Mouse (Mus musculus) MN1 (cell line): ENCODE results near the gene Gatad1.
"Not testable (repeated sequence)": the region's sequence is repeated elsewhere in the genome, so short reads cannot be mapped to it uniquely, and the experiment has no call there.

Source experiments
- DNase-seq: peaks from one replicate; pipeline ENCODE4 v3.0.0-alpha.2; 2016; ENCODE audit warnings: low spot score

Gene Gatad1

DNA sequence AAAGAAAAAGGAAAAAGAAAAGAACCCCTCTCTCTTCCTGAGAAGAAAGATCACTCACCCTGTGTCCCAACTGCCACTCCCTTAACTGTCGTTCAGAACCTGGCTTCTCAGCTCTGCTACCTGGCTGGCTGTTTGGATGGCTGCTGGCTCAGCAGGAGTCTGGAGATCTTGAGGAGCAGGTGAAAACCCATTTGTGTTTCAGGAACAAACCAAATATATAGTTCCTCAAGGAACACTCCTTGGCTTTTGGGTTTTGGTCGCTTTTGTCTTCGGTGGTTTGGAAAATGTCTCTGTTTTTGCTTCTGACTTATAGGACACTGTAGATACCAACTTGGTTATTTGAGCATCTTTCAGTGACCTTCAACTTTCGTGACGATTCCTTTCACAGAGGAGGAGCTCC, at the start of gene Gatad1:
Gatad1 (minus strand) TSS at position 101 of the 400 bp plus-strand sequence.
- DNase-seq = no peak

DNA sequence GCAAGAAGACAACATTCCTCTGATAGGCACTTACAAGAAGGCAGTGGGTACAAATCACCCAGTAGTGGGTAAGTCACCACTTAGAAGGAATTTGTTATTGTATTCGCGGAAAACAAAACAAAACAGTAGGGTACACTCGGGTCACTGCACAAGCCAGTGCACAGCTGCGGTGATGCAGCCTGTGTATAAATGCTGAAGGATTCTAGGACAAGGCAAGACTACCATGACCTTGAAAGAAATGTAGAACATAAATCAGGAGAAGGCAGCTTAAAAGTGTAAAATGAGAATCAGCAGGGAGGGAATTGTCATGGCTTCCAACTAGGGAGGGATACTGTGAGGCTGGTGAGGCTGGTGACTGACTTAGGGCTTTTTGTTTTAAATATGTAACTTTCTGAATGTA, 45.2 kb upstream of the Gatad1 start:
- no peak for DNase-seq

DNA sequence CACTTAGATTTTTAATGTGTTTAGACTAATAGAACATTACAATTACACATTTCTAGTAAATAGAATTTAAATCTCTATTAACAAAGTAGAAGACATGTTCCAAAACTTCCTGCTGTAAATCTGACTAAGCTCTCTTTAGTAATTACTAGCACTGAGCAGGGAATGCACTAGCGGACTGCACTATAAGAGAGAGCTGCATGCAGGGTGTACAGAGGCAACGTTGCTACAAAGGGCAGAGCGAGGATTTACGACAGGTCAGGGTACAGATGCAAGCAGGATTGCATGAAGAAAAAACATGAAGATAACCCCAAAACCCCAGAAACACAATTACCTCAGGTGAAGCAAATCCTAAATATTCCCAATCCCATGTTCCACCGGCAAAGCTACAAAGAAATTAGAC, 43.0 kb upstream of the Gatad1 start:
- DNase-seq = no peak

DNA sequence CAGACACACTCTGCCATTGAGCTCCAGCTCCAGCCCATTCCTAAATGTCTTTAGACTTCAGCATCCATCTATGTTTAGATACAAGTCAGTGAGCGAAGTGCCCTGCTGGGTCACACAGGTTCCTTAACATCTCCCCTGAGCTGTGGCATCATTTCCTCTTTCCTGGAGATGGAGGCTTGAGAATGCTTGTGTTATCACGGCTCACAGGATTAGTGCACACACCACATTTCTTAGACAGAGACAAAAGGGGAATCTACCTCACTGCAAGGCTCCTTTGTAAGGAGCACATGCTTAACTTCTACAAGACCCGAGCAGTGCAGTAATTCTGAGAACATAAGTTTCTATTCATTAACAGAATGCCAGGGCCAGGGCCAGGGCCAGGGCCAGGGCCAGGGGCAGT, 39.0 kb upstream of the Gatad1 start:
- no peak for DNase-seq

DNA sequence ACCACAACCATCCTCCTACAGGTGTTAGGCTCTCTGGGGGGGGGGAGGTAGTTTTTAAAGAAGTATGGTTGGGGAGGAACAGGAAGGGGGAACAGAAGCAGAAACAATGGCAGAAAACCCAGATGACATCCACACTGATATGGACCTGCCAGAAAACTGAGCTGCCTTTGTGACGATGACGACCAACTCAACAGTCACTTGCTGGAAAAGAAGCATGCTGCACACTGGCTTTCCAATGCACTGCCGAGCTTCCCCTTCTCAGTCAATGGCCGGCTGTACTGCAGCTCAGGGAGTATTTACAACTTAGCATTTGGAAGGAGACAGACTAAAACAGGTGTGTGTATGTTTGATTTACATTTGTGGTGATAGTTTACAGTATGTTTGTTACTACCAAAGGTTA, 38.2 kb upstream of the Gatad1 start:
- no peak for DNase-seq

DNA sequence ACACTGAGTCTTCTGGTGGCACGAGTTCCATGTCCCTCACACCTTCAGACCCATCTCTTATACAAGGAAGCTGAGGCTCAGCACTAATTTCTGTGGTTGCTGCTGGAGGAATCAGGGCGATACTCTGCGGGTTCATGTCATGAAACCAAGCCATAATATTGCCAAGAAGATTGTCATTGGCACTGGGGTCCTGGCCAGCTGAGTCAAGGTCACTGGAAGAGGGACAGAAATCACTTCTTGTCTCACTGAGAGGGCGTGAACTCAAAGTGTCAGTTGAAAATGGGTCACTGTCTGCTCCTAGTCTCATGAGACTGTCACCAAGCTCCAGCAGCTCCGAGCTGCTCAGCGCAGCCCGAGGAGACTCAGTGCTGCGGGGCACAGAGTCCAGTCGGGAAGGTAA, 36.0 kb upstream of the Gatad1 start:
- DNase-seq = no peak

DNA sequence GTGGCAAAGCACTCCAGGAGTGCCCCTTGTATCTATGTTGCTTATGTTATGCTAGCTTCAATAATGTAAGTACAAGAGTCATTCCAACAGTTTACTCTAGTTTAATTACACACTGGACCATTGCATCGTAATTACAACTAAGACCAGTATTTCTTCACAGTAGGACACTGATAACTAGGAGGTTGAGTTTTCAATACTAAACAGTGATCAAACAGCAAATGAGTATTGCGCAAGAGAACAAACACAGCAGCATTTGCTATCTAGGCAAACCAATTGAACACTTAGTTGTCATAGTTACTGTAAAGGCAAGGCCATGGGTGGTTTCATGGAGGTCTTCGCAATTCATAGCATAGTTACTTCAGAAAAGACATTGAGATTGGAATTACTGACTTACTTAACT, 34.3 kb upstream of the Gatad1 start:
- DNase-seq = no peak

DNA sequence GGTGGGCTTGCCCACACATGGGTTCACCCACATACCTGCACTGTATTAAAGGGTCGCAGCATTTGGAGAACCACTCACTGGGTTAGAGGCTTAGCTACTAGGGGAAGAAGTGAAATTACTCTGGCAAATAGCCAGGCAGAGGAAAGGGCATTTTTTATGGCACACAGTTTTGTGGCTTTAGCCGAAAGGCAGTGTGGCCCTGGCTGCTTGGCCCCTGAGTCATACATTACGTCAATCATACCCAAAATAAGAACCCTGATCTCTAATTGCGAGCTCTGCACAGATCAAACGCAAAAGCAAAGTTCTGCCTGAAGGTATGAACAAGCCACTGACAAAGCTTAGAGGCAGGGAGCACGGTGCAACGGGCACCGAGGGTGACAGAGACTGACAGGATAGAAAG, 31.3 kb upstream of the Gatad1 start:
- no peak for DNase-seq

DNA sequence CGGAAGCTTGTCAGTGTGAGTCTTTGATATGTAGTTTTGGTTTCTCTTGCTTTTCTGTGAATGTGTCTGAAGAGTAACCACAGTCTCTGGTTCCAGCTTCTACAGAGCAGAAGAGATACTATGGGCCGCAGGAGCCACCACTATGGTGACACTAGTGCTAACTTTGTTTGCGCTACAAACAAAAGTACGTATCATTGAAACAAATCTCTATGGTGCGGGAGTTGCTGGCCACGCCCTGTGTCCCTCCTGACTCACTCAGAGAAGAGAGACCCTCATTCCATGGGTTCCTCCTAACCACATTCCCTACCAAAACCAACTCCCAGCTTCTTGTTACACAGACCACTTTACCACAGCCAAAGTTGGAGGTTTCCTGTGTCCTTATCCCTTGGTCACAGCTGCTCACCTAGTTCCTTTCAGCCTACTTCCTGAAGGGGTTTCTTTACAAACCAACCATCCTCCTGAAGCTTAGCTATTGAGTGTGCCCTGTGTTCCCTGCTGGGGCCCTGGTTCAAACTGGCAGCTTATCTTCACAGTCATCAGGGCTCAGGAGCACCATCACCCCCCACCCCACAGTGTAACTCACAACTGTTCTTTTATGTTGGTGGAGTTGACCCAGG, 13.1 kb upstream of the Gatad1 start:
- DNase-seq = no peak

DNA sequence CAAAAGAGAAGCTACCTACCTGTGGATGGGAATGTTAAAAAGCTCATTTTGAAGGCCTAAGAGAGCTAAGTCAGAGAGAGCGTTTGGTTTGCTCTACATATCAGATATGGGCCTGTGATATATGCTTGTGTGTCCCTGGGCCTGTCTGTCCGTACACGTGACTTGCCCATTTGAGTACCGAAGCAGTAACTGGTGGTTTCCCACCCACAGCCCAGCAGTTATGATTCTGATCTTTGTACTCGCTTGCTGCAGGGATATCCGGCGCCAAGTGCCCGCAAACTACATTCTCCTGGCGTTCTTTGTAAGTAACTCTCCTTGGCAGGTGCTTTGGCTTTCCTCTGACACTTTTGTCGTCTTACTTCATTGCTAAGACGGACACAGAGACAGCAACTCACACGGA, 9.6 kb upstream of the Gatad1 start:
- DNase-seq = no peak

DNA sequence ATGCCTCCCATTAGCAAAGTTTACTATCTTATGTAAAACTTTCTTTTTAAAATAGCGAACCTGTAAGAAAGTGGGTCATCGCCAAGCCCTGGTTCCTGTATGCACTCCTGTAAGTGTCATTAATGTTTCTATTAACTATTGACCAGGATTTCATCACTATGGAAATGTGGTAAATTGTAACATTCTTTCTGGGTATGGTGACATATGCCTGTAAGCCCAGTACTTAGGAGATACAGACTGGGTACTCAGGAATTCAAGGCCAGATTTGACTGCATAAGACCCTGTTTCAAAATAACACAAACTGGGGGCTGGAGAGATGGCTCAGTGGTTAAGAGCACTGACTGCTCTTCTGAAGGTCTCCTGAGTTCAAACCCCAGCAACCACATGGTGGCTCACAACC, 8.2 kb upstream of the Gatad1 start:
- DNase-seq = no peak

DNA sequence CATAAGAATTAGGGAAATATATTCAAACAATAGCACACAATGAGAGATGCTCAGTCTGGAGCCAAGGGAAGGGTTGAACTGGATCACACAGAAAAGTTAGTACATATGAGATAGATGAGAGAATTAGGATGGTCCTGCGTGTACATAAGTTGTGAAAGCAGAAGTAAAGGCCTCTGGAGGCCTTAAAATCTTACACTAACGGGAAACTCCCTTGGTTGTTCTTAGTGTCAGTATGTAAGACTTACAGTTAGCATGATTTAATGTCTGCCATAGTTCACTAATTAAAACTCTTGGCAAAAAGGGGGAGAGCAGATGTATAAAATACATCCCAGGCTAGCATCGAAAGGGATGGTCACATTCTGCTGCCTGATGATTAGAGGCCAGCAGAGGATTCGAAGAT, 3.2 kb downstream of the Gatad1 start:
- no peak for DNase-seq

DNA sequence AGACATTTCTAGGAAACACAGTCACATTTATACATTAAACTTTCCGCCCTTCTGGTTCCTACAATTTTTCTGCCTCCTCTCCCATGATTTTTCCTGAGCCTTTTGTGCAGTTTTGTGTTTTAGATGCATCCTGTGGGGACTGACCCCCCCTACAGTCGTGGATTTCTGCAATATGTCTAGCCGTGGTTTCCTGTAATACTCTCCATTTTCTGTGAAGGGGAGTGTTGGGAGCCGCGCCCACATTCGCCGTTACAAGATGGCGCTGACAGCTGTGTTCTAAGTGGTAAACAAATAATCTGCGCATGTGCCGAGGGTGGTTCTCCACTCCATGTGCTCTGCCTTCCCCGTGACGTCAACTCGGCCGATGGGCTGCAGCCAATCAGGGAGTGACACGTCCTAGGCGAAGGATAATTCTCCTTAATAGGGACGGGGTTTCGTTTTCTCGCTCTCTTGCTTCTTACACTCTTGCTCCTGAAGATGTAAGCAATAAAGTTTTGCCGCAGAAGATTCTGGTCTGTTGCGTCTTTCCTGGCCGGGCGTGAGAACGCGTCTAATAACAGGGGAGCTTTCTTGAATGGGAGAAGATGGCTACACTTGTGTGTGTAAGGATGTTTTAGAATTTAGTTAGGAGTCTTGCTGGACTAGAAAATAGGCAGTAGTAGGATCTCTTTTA, 3.9 kb downstream of the Gatad1 start:
- not testable (repeated sequence) for DNase-seq

DNA sequence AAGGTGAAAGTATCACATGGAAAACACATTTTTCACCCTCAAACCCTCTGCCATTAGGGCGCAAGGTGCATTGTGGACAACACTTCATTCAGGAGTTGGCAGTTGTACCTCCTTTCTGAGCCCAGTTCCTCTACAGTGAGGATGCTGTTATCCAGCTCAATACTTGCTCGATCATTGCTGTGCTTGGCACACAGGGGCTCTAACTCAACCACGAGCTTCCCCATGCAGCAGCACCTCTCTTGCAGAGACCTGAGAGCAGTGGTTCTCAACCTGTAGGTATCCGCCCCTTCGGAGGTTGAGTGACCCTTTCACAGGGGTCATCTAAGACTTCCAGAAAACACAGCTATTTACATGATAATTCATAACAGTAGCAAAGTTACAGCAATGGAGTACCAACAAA, 5.4 kb downstream of the Gatad1 start:
- DNase-seq = no peak

DNA sequence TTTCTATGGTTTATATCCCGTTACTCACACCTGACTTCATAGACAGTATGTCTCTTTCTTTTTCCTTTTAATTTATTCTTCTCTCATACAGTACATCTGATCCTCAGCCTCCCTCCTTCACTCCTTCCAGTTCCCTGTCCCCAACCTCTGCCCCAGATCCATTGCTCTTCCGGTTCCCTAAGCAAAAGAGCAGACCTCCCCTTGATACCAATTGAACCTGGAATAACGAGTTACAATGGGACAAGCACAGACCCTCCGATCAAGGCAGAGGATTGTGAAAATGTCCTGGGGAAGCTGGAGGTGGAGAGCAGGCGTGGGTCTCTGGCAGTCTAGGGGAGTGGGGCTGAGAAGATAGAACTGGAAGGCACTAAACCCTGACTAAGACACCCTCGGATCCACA, 6.1 kb downstream of the Gatad1 start, which contains the start of gene Tmbim7:
Tmbim7 (plus strand) TSS at position 301 of the 400 bp plus-strand sequence.
- DNase-seq = no peak

DNA sequence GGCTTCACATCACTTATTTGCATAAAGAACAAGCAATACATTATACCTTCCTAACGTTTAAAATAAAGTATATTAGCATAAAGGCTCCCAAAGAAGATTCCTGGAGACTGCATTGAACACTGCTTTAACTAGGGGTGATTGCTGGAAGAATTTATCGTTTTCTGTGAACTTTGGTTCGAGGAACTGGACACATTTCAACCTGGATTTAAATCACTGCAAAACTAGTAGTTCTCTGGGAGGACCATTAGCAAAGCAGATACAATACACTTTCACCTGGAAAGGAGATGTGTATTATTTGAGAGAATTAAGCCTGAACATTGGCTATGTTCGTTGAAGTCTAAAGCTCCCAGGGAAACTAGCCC, 8.2 kb downstream of the Gatad1 start:
- no peak for DNase-seq

DNA sequence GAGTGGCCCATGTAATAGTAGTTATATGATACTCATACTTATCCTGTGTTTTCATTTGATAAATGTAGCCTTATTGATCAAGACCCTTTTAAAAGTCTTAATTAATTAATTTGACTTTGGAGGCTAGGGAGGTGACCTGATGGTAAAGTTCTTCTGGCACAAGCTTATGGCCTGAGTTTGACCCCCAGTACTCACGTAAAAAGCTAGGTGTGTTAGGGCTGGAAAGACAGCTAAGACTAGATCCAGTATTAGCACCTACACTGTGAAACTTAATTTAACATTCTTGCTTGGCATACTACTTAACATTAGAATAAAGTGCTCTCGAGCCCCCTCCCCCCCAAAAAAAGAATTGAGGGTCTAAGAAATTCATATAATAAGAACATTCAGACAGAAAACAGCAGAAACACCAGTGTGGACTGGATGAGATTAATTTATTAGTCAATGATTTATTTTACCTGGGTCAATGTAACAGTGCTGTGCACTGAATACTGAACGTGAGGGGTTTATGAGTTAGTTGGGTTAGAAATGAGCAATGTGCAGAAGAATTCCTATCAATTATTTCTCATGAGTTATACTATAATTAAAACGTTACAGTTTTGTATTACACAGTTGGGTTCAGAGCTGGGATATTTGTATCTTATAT, 8.7 kb downstream of the Gatad1 start:
- no peak for DNase-seq

DNA sequence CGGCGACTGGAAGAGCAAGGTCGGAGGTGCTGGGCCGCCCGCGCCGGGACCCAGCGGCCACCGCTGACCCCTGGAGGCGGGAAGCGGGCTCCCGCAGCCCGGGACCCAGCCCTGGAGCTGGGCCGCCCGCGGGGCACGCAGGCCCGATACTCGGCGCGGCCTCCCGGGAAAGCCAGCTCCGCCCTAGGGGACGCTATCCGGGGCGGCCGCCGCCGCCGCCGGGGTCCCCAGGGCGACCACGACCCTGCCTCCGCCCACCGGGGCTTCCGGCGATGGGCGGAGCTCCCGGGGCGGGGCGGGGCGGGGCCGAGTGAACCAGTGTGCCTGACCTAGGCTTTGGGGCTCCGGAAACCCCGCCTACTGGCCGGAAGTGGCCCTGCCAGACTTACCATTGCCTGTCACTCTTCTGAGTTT, 9.3 kb downstream of the Gatad1 start:
- DNase-seq = peak; percentile 92

DNA sequence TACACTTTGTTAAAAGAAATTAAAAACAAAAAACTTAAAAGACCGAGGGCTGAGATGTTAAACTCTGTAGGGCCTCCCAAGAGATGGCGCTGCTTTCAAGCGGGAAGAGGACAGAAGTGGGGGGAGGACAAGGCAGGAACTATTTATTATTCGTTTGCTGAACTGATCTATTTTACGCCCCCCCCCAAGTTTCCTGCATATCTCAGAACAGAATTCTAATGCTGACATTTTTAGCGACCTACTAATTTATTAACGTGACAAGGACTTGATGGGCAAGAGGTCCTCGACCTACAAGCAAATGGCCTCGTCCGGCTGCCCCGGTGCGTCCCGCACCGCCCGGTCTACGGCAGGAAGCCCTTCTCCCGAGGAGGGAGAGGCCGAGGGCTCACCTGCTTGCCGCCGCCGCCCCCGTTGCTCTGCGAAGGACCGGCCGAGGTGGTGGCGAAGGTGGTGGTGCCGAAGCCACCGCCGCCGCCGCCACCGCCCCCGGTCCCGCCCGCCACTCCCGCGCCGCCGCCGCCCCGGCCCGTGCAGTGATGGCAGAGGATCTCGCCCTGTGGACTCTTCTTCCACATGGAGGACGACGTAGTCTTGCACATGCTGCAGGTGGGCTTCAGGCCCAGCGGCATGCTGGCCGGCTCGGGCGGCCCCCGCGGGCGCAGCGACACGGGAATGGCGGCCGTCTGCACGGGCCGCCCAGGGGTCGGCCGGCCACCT, 9.8 kb downstream of the Gatad1 start:
- DNase-seq = peak; percentile 66

DNA sequence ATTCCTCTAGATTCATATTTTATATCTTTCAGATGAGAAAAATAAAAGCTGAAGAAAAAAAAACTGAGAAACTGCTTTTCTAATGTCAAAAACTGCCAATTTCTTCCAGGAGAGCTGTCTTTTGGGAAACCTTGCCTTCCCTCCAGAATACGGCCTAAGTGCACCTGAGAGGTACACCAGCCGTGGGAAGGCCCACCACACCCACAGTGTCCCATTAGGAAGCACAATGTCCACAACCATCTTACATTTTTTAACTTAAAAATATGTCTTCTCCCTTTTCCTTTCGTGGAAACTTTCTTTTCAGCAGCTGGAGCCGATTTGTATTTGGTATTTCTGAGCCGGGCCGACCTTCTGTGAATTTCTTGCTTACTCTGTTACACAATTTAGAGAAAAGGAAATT, 10.4 kb downstream of the Gatad1 start:
- DNase-seq = peak; percentile 18

DNA sequence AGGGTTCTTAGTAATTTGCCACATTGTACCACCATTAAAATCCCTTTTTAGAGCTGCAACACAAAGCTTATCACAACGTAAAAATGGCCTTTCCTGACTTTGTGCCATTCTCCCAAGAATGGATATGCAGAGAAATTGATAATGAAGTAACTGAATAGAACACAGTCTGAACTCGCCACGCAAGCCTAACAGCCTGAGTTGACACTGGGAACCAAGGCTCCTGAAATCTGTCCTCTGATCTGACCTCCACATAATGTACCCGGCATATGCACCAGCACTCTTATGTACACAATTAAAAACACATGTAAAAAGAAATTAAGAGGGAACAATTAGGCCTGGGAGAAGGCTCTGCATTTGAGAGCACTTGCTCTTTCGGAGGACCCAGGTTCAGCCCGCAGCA, 11.7 kb downstream of the Gatad1 start:
- DNase-seq = no peak

DNA sequence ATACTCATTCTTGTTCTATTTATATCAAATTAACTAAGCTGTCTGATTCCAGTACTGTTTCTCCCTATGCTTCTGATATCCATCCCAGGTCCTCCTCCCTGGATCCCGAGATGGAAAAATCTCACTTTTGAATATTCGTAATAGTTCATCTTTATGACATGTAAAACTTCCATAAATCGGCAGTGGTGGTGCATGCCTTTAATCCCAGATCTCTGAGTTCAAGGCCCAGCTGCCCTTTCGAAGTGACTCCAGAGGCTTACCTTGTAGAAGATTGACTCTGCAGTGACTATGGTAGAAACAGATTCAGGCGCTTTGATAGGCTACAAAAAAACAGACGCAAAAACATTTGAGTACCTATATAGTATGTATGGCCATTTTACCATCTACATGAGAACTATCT, 12.4 kb downstream of the Gatad1 start:
- no peak for DNase-seq

DNA sequence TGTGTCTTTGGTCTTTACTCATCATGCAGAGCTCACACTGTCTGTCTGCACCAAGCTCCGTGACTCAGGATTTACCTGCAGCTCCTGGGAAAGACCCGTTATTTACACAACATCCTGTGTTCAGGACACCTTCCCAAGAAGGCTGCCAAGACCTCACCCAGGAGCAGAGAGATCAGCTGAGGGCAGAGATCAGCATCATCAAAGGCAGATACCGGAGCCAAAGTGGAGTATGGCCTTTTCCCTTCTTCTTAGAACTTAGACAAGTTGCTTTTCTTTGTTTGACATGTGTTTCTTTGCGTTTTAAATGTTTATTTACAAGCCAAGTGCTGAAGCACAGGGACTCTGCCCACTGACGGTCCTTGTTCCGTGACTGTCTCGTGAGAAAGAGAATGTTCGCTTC, 21.7 kb downstream of the Gatad1 start:
- DNase-seq = no peak
